Mouse (Mus musculus) megakaryocyte progenitor cell, adult 5-6 weeks (primary cell): ENCODE measurements around the gene Gm21981. TPM values are rescaled to one million over a fixed set of nuclear protein-coding genes. Genes with fewer than 3 reads are reported as not detected.
"Not testable (repeated sequence)": the region's sequence is repeated elsewhere in the genome, so short reads cannot be mapped to it uniquely, and the experiment has no call there.

Source experiments
- ATAC-seq: replicated peaks from 2 replicates; pipeline ENCODE4 v1.8.0; 2016; ENCODE audit warnings: mild to moderate bottlenecking, moderate TSS enrichment, inconsistent platforms; ENCODE audit not compliant: poor library complexity
- total RNA-seq, 2 experiments: library from RNA; stranded (forward) in 1 of 2; stranded (reverse) in 1 of 2; fragments of 157-497, 149-512 nt in 1 of 2; fragments of 200-1000 nt in 1 of 2; gene quantifications; 2 replicates each; pipeline versions ENCODE4 v1.2.3 to v1.2.4; 2015 to 2017

Gene Gm21981
- total RNA-seq, 2 experiments from 2014 or later: 0.54 TPM; not detected in 1

GRCm38 (mm10) chr17:47671988-47672310 is 22.3 kb downstream of the Gm21981 start:
- ATAC-seq: no peak

GRCm38 (mm10) chr17:47669166-47669565 is 25.1 kb downstream of the Gm21981 start:
- ATAC-seq: no peak

GRCm38 (mm10) chr17:47664474-47664873 is 29.8 kb downstream of the Gm21981 start:
- no peak for ATAC-seq

GRCm38 (mm10) chr17:47663009-47663713 is 31.1 kb downstream of the Gm21981 start:
- ATAC-seq: no peak

GRCm38 (mm10) chr17:47658741-47659243 is 35.5 kb downstream of the Gm21981 start:
- ATAC-seq: no peak

- ATAC-seq: no peak
Observed at GRCm38 (mm10) chr17:47657901-47658300, 36.4 kb downstream of the Gm21981 start.

GRCm38 (mm10) chr17:47655697-47656096 is 38.6 kb downstream of the Gm21981 start:
- ATAC-seq: no peak

- not testable (repeated sequence) for ATAC-seq
Observed at GRCm38 (mm10) chr17:47654346-47654745, 39.9 kb downstream of the Gm21981 start.

GRCm38 (mm10) chr17:47651953-47652352 is 42.3 kb downstream of the Gm21981 start:
- ATAC-seq: no peak

- no peak for ATAC-seq
Observed at GRCm38 (mm10) chr17:47648966-47649365, 45.3 kb downstream of the Gm21981 start.

- peak; percentile 100 for ATAC-seq
Observed at GRCm38 (mm10) chr17:47646683-47647082, 47.6 kb downstream of the Gm21981 start.

- ATAC-seq: no peak
Observed at GRCm38 (mm10) chr17:47642992-47643391, 51.3 kb downstream of the Gm21981 start.

Other genes starting within 250 kb of the Gm21981 start
- 14.7 and 19.1 TPM in 2 replicates for gene Taf8, start 192.2 kb downstream of the Gm21981 start, total RNA-seq (2015)
- 32.1 and 33.4 TPM in 2 replicates for gene Taf8, start 192.2 kb downstream of the Gm21981 start, total RNA-seq (2017)
- gene Ccnd3, start 189.4 kb downstream of the Gm21981 start, total RNA-seq (2015): 95.3 and 100 TPM in 2 replicates
- gene Ccnd3, start 189.4 kb downstream of the Gm21981 start, total RNA-seq (2017): 51.4 and 53.8 TPM in 2 replicates
- gene Bysl, start 83.0 kb downstream of the Gm21981 start, total RNA-seq (2015): 9.8 and 11.6 TPM in 2 replicates
- 15.4 and 16.0 TPM in 2 replicates for gene Bysl, start 83.0 kb downstream of the Gm21981 start, total RNA-seq (2017)
- 20.4 and 23.8 TPM in 2 replicates for gene Med20, start 82.9 kb downstream of the Gm21981 start, total RNA-seq (2015)
- gene Med20, start 82.9 kb downstream of the Gm21981 start, total RNA-seq (2017): 37.7 and 40.7 TPM in 2 replicates
- 0.56 and 2.2 TPM in 2 replicates for gene Gm20517, start 82.9 kb downstream of the Gm21981 start, total RNA-seq (2015)
- gene Gm20517, start 82.9 kb downstream of the Gm21981 start, total RNA-seq (2017): 3.4 and 3.6 TPM in 2 replicates
- gene Usp49, start 63.8 kb downstream of the Gm21981 start, total RNA-seq (2015): 4.8 and 5.9 TPM in 2 replicates
- gene Usp49, start 63.8 kb downstream of the Gm21981 start, total RNA-seq (2017): 4.5 and 6.4 TPM in 2 replicates
- gene Tomm6, start 6.1 kb downstream of the Gm21981 start, total RNA-seq (2015): 194 and 226 TPM in 2 replicates
- gene Tomm6, start 6.1 kb downstream of the Gm21981 start, total RNA-seq (2017): 49.9 and 72.6 TPM in 2 replicates
- gene Frs3, start 5.4 kb downstream of the Gm21981 start, total RNA-seq (2015): 0.22 and 0.72 TPM in 2 replicates
- 0.12 and 0.61 TPM in 2 replicates for gene Frs3, start 5.4 kb downstream of the Gm21981 start, total RNA-seq (2017)
- 0.15 and 0.64 TPM in 2 replicates for gene Prickle4, start 281 bp upstream of the Gm21981 start, total RNA-seq (2015)
- gene Prickle4, start 281 bp upstream of the Gm21981 start, total RNA-seq (2017): 0.33 and 1.4 TPM in 2 replicates
- gene Pgc, start 32.4 kb upstream of the Gm21981 start, total RNA-seq (2015): not detected in 2 replicates
- gene Pgc, start 32.4 kb upstream of the Gm21981 start, total RNA-seq (2017): not detected in 2 replicates
- gene Tfeb, start 42.6 kb upstream of the Gm21981 start, total RNA-seq (2015): 6.5 and 7.5 TPM in 2 replicates
- 7.5 and 10.9 TPM in 2 replicates for gene Tfeb, start 42.6 kb upstream of the Gm21981 start, total RNA-seq (2017)
- gene Mdfi, start 140.2 kb upstream of the Gm21981 start, total RNA-seq (2015): 2.9 and 4.1 TPM in 2 replicates
- 1.5 and 3.8 TPM in 2 replicates for gene Mdfi, start 140.2 kb upstream of the Gm21981 start, total RNA-seq (2017)
- gene Foxp4, start 230.2 kb upstream of the Gm21981 start, total RNA-seq (2015): 20.1 and 21.3 TPM in 2 replicates
- 3.2 and 4.0 TPM in 2 replicates for gene Foxp4, start 230.2 kb upstream of the Gm21981 start, total RNA-seq (2017)